Mouse (Mus musculus): Measurements from ENCODE around the gene Sdhd. TPM values are rescaled to one million over a fixed set of nuclear protein-coding genes. Genes with fewer than 3 reads are reported as not detected.

Sdhd gene
- polyA plus RNA-seq, 1 experiment from 2014 or later: 232 TPM

DNA sequence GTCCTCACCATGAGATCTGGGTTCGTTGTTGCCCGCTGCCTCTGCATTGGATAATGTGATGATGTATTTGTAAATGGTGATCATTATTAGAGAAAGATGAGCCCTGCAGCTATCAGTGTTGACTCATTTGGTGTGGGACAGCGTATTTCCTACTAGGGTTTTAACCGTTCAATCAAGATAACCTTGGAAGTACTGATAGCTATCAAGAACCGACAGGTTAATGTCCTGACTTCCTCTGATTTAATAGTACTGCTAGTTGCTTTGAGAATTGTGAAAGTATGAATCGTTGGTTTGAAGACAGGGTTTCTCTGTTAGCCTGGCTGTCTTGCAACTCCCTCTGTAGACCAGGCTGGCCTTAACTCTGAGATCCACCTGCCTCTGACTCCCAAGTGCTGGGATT is 726 bp upstream of the Sdhd start:
- Histone ChIP-seq H3K4me3 (peak overlapping the region; percentile 77), H3K27ac (peak overlapping the region; percentile 90), H3K36me3 (replicated peaks) (peaks cover 20% of the 10 kb centered on the region; the same call in 1 of the 2 replicates), H3K9ac (peak overlapping the region; percentile 90), H3K9me3 (no peaks in the 10 kb centered on the region), H3K27me3 (replicated peaks) (no peaks in the 10 kb centered on the region), H3K4me2 (peak overlapping the region; percentile 83), H3K4me1 (peaks cover 31% of the 10 kb centered on the region)
- 4% methylated on average over 6 of the region's 6 CpGs for WGBS
- ATAC-seq (replicated peaks): 0 out of 2 replicates have a peak, but pooled peaks have one; percentile 4

DNA sequence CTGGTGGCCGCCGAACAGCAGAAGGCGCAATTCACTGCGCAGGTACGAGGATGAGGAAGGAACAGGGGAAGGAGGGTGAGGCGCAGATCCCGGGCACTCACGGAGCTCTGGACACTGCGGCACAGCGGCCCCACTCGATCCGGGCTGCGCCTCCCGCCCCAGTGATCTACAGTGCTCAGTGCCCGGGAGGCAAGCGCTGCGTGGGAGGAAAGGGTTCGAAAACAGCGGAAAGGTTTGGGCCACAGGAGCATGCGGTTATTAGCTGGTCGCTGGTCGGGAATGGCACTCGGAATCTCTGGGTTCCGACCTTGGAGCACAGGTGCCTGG is 349 bp upstream of the Sdhd start:
- Histone ChIP-seq H3K36me3 (replicated peaks) (peaks cover 23% of the 10 kb centered on the region; the same call in 1 of the 2 replicates), H3K9me3 (no peaks in the 10 kb centered on the region), H3K4me1 (peaks cover 31% of the 10 kb centered on the region), H3K9ac (peak overlapping the region; percentile 90), H3K27me3 (replicated peaks) (no peaks in the 10 kb centered on the region), H3K4me2 (peak overlapping the region; percentile 83), H3K4me3 (peak overlapping the region; percentile 77), H3K27ac (peak overlapping the region; percentile 90)
- peak; percentile 92 for ATAC-seq (replicated peaks)
- 1% methylated on average over 24 of the region's 24 CpGs for WGBS

DNA sequence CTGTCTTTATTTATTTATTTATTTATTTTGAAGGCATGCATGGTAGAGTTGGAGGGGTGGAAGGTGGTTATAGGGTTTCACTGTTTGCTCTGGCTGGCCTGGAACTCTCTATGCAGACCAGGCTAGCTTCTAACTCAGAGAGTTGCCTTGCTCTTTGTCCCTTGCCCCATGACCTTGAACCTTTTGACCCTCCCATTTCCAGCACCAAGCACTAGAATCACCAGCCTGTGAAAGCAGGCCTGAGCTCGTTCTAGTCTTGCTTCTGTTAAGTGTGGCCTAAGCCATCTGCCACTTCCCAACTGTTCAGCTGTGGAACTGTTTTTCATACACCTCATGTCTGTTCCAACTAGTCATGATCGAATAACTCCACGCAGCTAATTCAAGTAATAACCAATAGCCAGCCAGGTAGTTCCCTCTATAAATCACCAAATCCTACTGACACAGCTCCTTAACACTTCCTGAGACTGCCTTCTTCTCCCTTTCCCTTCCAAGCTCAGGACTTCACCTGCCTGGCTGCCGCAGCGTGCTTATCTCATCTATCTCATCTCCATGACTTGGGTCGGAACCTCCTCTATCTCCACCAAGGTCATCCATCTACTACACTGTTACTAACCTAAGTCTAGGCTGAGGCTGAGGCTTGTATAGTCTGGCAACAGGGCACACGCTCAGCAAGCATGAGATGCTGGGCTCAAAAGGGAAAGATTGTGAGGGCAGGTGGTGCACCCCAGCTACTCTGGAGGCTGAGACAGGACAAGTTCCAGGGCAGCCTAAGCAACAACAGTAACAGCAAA is 1.4 kb downstream of the Sdhd start:
- peaks cover 31% of the 10 kb centered on the region for H3K36me3 ChIP-seq (replicated peaks)

DNA sequence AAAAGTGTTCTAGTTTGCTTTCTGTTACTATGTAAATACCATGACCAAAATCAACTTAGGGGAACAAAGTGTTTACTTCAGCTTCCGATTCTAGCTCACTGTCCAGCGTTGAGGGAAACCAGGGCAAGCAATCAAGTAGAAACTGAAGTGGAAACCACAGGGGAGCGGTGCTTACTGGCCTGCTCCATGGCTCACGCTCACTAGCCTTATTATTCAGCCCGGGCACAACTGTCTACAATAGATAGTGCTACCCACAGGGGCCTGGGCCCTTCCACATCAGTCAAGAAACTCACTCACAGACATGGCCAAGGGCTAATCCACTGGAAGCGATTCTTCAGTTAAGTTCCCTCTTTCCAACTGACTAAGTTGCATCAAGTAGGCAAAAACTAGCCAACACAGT is 2.1 kb downstream of the Sdhd start:
- Histone ChIP-seq H3K4me3 (no peak overlapping the region), H3K36me3 (replicated peaks) (peaks cover 36% of the 10 kb centered on the region), H3K9ac (no peak overlapping the region), H3K9me3 (no peaks in the 10 kb centered on the region), H3K4me1 (peaks cover 31% of the 10 kb centered on the region), H3K4me2 (no peak overlapping the region), H3K27me3 (replicated peaks) (no peaks in the 10 kb centered on the region), H3K27ac (no peak overlapping the region)
- WGBS: 79% methylated on average over 6 of the region's 6 CpGs
- no peak for ATAC-seq (replicated peaks)

More for the DNA sequence above, 1.4 kb downstream of the Sdhd start:
- Histone ChIP-seq H3K4me2 (peak overlapping the region; percentile 83), H3K4me1 (peaks cover 31% of the 10 kb centered on the region), H3K27ac (no peak overlapping the region), H3K9ac (no peak overlapping the region), H3K27me3 (replicated peaks) (no peaks in the 10 kb centered on the region), H3K4me3 (peak overlapping the region; percentile 77), H3K9me3 (no peaks in the 10 kb centered on the region)
- WGBS: 91% methylated on average over 7 of the region's 7 CpGs
- ATAC-seq (replicated peaks): no peak

GRCm38 (mm10) chr9:50596973-50597372 is 6.6 kb downstream of the Sdhd start:
- Histone ChIP-seq H3K9me3 (no peaks in the 10 kb centered on the region), H3K4me1 (peaks cover 6% of the 10 kb centered on the region), H3K27me3 (replicated peaks) (no peaks in the 10 kb centered on the region), H3K4me3 (no peak overlapping the region), H3K36me3 (replicated peaks) (peaks cover 43% of the 10 kb centered on the region), H3K27ac (no peak overlapping the region), H3K4me2 (no peak overlapping the region), H3K9ac (no peak overlapping the region)
- WGBS: 95% methylated on average over 8 of the region's 8 CpGs
- ATAC-seq (replicated peaks): no peak

DNA sequence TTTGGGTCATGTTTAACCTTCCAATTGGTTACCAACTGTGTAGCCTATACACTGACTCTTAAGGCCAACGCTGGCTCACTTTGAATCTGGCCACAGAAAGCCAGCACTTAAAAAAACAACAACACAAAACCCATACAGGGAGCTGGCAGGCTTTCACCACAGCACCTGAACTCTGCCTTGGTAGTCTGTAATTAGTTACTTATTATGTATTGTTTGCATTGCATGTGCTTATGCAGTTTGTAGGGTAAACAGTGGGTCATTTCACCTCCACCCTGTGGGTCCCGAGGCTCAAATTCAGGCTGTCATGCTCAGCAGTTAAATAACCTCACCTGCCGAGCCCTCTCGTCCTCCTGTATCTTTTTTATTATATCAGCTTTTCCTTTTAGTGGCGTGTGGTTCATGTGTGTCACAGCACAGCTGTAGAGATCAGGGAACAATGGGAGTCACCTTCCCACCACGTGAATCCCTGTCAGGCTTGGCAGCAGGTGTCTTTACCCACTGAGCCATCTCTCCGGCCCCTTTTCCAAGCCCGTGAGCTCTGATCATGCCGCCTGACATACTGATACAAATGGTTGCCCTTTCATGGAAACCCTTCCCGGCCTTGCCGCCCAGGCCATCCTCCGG is 8.7 kb downstream of the Sdhd start:
- H3K9me3 ChIP-seq: no peaks in the 10 kb centered on the region
- H3K9ac ChIP-seq: no peak overlapping the region
- H3K4me2 ChIP-seq: no peak overlapping the region
- peaks cover 38% of the 10 kb centered on the region for H3K36me3 ChIP-seq (replicated peaks)
- H3K27me3 ChIP-seq (replicated peaks): no peaks in the 10 kb centered on the region
- no peak overlapping the region for H3K27ac ChIP-seq
- H3K4me1 ChIP-seq: no peaks in the 10 kb centered on the region
- ATAC-seq (replicated peaks): no peak
- WGBS: 78% methylated on average over 12 of the region's 12 CpGs
- H3K4me3 ChIP-seq: no peak overlapping the region

GRCm38 (mm10) chr9:50593544-50593943 is 10.1 kb downstream of the Sdhd start:
- no peaks in the 10 kb centered on the region for H3K27me3 ChIP-seq (replicated peaks)
- WGBS: 100% methylated on average over 1 of the region's 3 CpGs
- H3K4me1 ChIP-seq: no peaks in the 10 kb centered on the region
- no peaks in the 10 kb centered on the region for H3K9me3 ChIP-seq
- no peak for ATAC-seq (replicated peaks)
- H3K36me3 ChIP-seq (replicated peaks): peaks cover 27% of the 10 kb centered on the region
- no peak overlapping the region for H3K9ac ChIP-seq
- H3K4me3 ChIP-seq: no peak overlapping the region
- H3K4me2 ChIP-seq: no peak overlapping the region
- no peak overlapping the region for H3K27ac ChIP-seq

DNA sequence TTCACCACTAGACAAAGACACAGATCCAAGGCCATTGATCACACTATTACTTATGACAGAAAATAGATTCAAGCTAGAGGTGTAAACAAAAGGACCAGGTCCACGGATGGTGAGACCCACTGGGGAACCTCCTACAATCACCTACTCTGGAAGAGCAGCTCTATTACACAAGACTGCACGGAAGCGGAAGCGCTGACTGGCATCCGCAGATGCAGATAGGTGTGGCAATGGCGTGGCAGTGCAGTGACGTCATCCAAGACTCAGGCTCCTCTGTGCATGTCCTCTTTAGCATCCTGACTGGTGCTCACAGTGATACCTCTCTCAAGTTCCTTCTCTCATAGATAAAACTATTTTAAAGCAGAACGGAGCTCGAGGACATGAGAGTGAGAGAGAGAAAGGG is 10.7 kb downstream of the Sdhd start:
- no peaks in the 10 kb centered on the region for H3K4me1 ChIP-seq
- WGBS: 89% methylated on average over 9 of the region's 9 CpGs
- ATAC-seq (replicated peaks): no peak
- H3K9me3 ChIP-seq: no peaks in the 10 kb centered on the region
- no peak overlapping the region for H3K27ac ChIP-seq
- peaks cover 21% of the 10 kb centered on the region for H3K36me3 ChIP-seq (replicated peaks)
- no peak overlapping the region for H3K4me3 ChIP-seq
- no peaks in the 10 kb centered on the region for H3K27me3 ChIP-seq (replicated peaks)
- H3K4me2 ChIP-seq: no peak overlapping the region
- H3K9ac ChIP-seq: no peak overlapping the region

DNA sequence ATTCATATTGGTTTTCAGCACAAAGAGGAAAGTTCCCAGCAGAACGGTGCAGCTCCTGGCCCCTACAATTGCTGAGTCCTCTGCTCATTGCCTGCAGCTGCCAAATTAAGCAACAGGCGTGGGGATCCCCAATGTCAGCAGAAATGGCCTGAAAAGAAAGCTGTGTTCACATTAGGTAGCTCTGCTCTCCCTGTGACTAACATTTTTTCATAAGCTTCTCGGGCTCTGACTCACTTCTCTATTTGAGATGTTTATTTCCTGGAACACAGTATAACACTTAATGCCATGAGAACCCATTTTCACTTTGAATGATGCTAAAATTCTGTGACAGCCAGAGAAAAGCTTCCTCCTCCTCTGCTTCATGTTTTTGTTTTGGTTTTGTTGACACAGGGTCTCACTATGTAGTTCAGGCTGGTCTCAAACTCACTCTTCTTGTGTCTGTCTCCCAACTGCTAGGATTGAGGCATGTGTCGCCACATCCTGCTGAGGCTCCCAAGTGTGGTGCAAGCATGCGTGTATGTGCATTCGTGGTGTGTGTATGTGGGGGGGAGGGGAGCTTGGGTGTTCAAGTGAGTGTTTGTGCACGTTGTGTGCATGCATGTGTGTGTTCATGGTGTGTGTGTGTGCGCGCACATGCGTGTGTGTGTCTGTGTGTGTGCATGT is 12.6 kb downstream of the Sdhd start:
- H3K4me3 ChIP-seq: no peak overlapping the region
- 81% methylated on average over 10 of the region's 10 CpGs for WGBS
- ATAC-seq (replicated peaks): no peak
- no peak overlapping the region for H3K4me2 ChIP-seq
- no peak overlapping the region for H3K27ac ChIP-seq
- H3K9me3 ChIP-seq: no peaks in the 10 kb centered on the region
- H3K27me3 ChIP-seq (replicated peaks): no peaks in the 10 kb centered on the region
- H3K4me1 ChIP-seq: no peaks in the 10 kb centered on the region
- peaks cover 4% of the 10 kb centered on the region; the same call in 1 of the 2 replicates for H3K36me3 ChIP-seq (replicated peaks)
- H3K9ac ChIP-seq: no peak overlapping the region

DNA sequence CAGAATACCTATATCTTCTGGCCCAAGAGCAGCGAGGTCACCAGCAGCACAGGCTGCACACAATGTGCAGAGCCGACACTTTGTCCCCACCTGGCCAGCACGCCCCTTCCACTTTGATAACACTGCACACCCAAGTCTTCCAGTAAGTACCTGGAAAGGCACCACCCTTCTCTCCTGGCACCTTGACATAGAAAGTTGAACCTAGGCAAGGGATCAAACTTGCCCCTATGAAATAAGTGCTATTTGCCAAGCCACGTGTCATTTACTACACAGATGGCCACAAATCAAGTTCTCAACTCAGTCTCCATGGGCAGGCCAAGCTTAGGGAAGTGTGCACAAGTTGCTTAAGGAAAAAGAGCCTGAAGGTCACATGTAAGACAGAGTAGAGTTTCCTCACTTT is 16.7 kb downstream of the Sdhd start:
- H3K4me2 ChIP-seq: no peak overlapping the region
- ATAC-seq (replicated peaks): no peak
- no peaks in the 10 kb centered on the region for H3K36me3 ChIP-seq (replicated peaks)
- no peaks in the 10 kb centered on the region for H3K4me1 ChIP-seq
- WGBS: 81% methylated on average over 4 of the region's 4 CpGs
- no peaks in the 10 kb centered on the region for H3K27me3 ChIP-seq (replicated peaks)
- H3K27ac ChIP-seq: no peak overlapping the region
- H3K9me3 ChIP-seq: no peaks in the 10 kb centered on the region
- no peak overlapping the region for H3K4me3 ChIP-seq
- no peak overlapping the region for H3K9ac ChIP-seq

DNA sequence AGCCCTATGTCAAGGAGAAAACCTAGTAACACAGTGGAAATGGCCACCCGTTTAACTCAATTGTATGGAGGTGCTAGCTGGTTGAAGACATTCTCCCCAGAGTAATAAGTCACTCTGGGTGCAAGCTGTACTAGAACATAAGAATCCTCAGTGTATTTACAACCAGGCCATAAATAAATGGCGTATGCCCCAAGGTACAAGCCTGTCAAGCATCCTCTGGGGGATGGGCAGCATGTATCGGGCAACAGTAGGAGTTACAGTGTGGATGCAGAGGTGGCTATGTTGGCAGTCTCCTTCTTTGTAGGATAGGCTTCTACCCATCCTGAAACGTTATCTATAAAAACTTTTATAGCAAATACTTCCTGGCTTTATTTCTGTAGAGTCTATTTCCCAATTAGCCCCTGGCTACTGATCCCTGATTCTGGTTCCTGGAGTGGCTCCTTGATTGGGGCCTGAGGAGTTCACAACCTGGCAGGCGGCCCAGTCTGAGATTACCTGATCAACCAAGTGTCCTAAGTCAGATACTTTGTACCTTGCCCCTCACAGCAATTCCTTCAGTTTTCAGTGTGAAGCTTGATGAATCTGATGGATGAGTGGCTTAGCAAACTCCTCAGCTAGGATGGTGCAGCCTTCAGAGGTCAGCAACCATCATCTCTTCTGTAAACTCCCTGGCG is 18.3 kb downstream of the Sdhd start:
- no peaks in the 10 kb centered on the region for H3K4me1 ChIP-seq
- no peaks in the 10 kb centered on the region for H3K36me3 ChIP-seq (replicated peaks)
- no peak overlapping the region for H3K4me2 ChIP-seq
- H3K9ac ChIP-seq: no peak overlapping the region
- H3K27ac ChIP-seq: no peak overlapping the region
- no peaks in the 10 kb centered on the region for H3K27me3 ChIP-seq (replicated peaks)
- no peak overlapping the region for H3K4me3 ChIP-seq
- WGBS: 86% methylated on average over 6 of the region's 6 CpGs
- ATAC-seq (replicated peaks): no peak
- H3K9me3 ChIP-seq: no peaks in the 10 kb centered on the region

DNA sequence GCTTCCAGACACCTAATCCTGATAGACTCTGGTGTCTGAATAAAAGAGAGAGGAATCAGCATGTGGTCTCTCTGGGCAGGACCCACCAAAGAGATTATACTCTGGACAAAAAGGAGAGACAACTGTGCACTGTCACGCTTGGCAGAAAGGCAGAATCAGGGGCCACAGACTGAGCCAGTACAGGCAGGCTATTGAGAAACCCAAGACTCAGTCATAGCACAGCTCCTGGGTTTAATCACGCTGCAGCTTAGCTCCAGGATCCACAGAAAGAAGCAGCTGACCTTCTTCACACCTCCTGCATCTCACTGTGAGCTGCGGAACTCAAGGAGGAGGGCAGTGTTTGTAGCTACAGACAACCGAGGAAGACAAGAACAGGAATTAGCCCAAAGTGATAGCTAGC is 23.2 kb downstream of the Sdhd start:
- Histone ChIP-seq H3K4me3 (no peak overlapping the region), H3K4me2 (no peak overlapping the region), H3K9me3 (no peaks in the 10 kb centered on the region), H3K4me1 (no peaks in the 10 kb centered on the region), H3K27ac (no peak overlapping the region), H3K9ac (no peak overlapping the region), H3K27me3 (replicated peaks) (no peaks in the 10 kb centered on the region), H3K36me3 (replicated peaks) (no peaks in the 10 kb centered on the region)
- no peak for ATAC-seq (replicated peaks)
- WGBS: 5% methylated on average over 4 of the region's 4 CpGs

All from midbrain, embryonic 15.5 days (tissue).